Mouse (Mus musculus): ENCODE results near the gene Parva. TPM values are rescaled to one million over a fixed set of nuclear protein-coding genes. Genes with fewer than 3 reads are reported as not detected.

Parva gene
- polyA plus RNA-seq, 1 experiment from 2014 or later = 47.2 TPM

- Histone ChIP-seq H3K9me3 (ENCODE audit: control insufficient read depth, low read length) (no peaks in the 10 kb centered on the region), H3K36me3 (ENCODE audit: control insufficient read depth, insufficient read depth, low read length) (no peaks in the 10 kb centered on the region), H3K9ac (ENCODE audit: low read depth, low read length) (no peak overlapping the region), H3K27ac (ENCODE audit: low read depth, low read length) (no peak overlapping the region), H3K4me3 (ENCODE audit: low read depth, low read length) (no peak overlapping the region), H3K4me2 (replicated peaks; ENCODE audit: low read depth, low read length) (no peak overlapping the region), H3K27me3 (ENCODE audit: control insufficient read depth, insufficient read depth, low read length) (no peaks in the 10 kb centered on the region), H3K4me1 (replicated peaks; ENCODE audit: control insufficient read depth, insufficient read depth, low read length) (peaks cover 3% of the 10 kb centered on the region; the same call in 1 of the 2 replicates)
- ATAC-seq (ENCODE audit: low FRiP score) (no peak), DNase-seq (ENCODE audit: low spot score) (no peak)
- WGBS = 73% methylated on average over 7 of the region's 7 CpGs
Measured at GRCm38 (mm10) chr7:112496921-112497320, 69.6 kb downstream of the Parva start.

- no peaks in the 10 kb centered on the region for H3K27me3 ChIP-seq (ENCODE audit: control insufficient read depth, insufficient read depth, low read length)
- ATAC-seq (ENCODE audit: low FRiP score) = no peak
- H3K4me1 ChIP-seq (replicated peaks; ENCODE audit: control insufficient read depth, insufficient read depth, low read length) = peaks cover 5% of the 10 kb centered on the region
- WGBS = 66% methylated on average over 9 of the region's 9 CpGs
- no peak overlapping the region for H3K4me3 ChIP-seq (ENCODE audit: low read depth, low read length)
- DNase-seq (ENCODE audit: low spot score) = no peak
- H3K4me2 ChIP-seq (replicated peaks; ENCODE audit: low read depth, low read length) = no peak overlapping the region
- no peaks in the 10 kb centered on the region for H3K36me3 ChIP-seq (ENCODE audit: control insufficient read depth, insufficient read depth, low read length)
- H3K9me3 ChIP-seq (ENCODE audit: control insufficient read depth, low read length) = no peaks in the 10 kb centered on the region
- no peak overlapping the region for H3K9ac ChIP-seq (ENCODE audit: low read depth, low read length)
- H3K27ac ChIP-seq (ENCODE audit: low read depth, low read length) = no peak overlapping the region
Measured at GRCm38 (mm10) chr7:112498591-112499301, 71.4 kb downstream of the Parva start.

DNA sequence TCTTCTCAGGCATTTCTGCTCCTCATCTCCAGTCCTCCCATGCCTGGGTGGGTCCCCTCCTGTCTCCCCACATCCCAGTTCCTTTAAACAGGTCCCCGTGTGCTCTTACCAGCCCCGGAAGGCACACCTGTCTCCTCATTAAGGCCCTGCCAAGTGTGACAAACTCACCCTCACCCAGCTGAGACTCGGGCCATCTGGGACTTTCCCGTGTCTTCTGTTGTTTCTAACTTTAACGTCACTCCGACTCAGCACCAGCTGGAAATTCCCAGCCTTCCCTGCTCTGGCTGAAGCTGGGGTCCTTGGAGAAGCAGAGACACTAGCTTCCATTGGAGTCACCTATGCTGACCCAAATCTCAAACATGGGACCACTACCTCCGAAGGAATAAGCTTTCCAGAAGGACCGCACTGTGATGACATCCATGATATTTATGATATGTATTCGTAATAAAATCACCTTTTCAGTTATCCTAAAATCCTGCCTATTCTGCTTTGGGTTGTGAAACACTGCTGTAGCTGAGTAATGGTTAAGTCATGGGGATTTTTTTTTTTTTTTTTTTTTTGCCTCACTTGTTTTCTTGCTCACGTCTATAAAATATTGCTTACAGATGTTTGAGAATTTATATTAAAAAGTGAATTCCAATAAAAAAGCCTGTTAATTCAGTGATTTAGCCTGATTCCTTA, 72.3 kb downstream of the Parva start:
- Histone ChIP-seq H3K9me3 (ENCODE audit: control insufficient read depth, low read length) (no peaks in the 10 kb centered on the region), H3K4me3 (ENCODE audit: low read depth, low read length) (no peak overlapping the region), H3K27me3 (ENCODE audit: control insufficient read depth, insufficient read depth, low read length) (no peaks in the 10 kb centered on the region), H3K4me2 (replicated peaks; ENCODE audit: low read depth, low read length) (no peak overlapping the region), H3K36me3 (ENCODE audit: control insufficient read depth, insufficient read depth, low read length) (no peaks in the 10 kb centered on the region), H3K9ac (ENCODE audit: low read depth, low read length) (no peak overlapping the region), H3K4me1 (replicated peaks; ENCODE audit: control insufficient read depth, insufficient read depth, low read length) (peaks cover 5% of the 10 kb centered on the region), H3K27ac (ENCODE audit: low read depth, low read length) (no peak overlapping the region)
- ATAC-seq (ENCODE audit: low FRiP score) (no peak), DNase-seq (ENCODE audit: low spot score) (peak; percentile 35)
- WGBS = 54% methylated on average over 10 of the region's 10 CpGs

DNA sequence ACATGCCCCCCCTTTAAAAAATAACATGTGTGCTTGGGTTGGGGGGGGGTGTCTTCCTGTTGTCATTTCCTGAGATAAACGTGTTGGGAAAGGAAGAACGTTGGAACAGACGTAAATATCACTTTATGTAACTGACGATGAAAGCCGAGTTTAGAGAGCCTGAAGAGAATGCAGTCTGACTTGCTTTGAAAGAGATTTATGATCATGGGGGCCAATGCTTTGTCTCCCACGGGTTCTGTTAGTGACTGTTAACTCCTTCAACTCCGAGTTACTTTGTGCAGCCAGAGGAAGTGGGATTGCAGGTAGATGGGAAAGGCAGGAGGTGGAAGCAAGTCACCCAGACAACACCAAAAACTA, 72.8 kb downstream of the Parva start:
- no peak for ATAC-seq (ENCODE audit: low FRiP score)
- no peaks in the 10 kb centered on the region for H3K27me3 ChIP-seq (ENCODE audit: control insufficient read depth, insufficient read depth, low read length)
- no peak overlapping the region for H3K4me3 ChIP-seq (ENCODE audit: low read depth, low read length)
- 32% methylated on average over 7 of the region's 7 CpGs for WGBS
- no peaks in the 10 kb centered on the region for H3K9me3 ChIP-seq (ENCODE audit: control insufficient read depth, low read length)
- H3K4me2 ChIP-seq (replicated peaks; ENCODE audit: low read depth, low read length) = no peak overlapping the region
- no peaks in the 10 kb centered on the region for H3K36me3 ChIP-seq (ENCODE audit: control insufficient read depth, insufficient read depth, low read length)
- peaks cover 5% of the 10 kb centered on the region for H3K4me1 ChIP-seq (replicated peaks; ENCODE audit: control insufficient read depth, insufficient read depth, low read length)
- H3K27ac ChIP-seq (ENCODE audit: low read depth, low read length) = no peak overlapping the region
- no peak overlapping the region for H3K9ac ChIP-seq (ENCODE audit: low read depth, low read length)
- DNase-seq (ENCODE audit: low spot score) = peak; percentile 27

DNA sequence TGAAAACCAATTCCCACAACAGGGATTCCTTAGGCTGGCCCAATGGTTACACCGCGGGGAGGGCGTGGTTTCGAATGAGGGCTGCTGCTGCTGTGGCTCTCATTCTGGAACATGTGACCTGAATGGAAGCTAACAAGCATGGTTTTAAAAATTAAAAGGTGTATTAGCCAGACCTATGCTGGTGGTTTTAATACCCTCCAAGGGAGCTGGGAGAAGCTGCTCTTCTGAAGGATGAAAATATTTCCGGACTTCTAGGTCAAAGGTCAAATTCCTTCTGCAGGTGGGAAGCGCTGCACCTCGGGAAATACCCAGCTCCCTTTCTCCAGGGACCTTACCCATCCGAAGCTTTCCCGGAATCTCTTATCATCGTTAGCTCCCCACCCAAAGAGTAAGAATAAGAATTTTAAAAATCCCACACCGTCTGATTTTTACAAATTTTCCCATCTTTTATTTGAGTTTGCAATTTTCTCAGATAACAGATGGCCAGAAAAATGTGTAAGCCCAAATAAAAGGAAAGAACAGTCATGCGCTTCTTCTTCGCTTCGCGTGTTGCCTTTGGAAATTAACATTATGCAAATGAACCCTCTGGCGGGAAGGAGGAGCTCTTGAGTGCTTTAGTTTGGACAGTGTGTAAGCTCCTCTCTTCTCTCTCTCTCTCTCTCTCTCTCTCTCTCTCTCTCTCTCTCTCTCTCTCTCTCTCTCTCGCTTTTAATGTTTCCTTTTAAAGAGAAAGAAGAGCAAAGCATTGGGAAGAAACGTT, 74.9 kb downstream of the Parva start:
- Histone ChIP-seq H3K9me3 (ENCODE audit: control insufficient read depth, low read length) (no peaks in the 10 kb centered on the region), H3K4me2 (replicated peaks; ENCODE audit: low read depth, low read length) (no peak overlapping the region), H3K4me3 (ENCODE audit: low read depth, low read length) (no peak overlapping the region), H3K9ac (ENCODE audit: low read depth, low read length) (no peak overlapping the region), H3K36me3 (ENCODE audit: control insufficient read depth, insufficient read depth, low read length) (no peaks in the 10 kb centered on the region), H3K4me1 (replicated peaks; ENCODE audit: control insufficient read depth, insufficient read depth, low read length) (peaks cover 5% of the 10 kb centered on the region), H3K27ac (ENCODE audit: low read depth, low read length) (no peak overlapping the region), H3K27me3 (ENCODE audit: control insufficient read depth, insufficient read depth, low read length) (no peaks in the 10 kb centered on the region)
- ATAC-seq (ENCODE audit: low FRiP score) = no peak
- WGBS = 33% methylated on average over 17 of the region's 18 CpGs
- DNase-seq (ENCODE audit: low spot score) = no peak

DNA sequence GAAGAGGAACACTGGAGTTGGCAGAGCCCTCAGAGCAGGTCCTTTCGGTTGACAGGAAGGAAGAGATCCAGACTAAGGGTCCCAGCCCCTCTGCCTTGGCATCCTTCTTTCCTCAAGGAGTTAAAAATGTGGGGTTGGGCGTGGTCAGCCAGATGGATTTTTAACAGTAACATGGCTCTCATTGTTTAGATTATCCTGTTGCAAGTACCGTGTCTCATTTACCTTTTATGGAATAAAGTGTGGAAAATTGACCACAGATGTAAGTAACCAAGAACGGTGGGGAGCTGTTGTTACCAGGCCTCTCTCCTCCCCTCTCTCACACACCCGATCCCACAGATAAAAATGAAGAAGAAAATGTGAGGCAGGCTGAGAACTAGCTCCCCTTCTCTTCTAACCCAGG, 75.5 kb downstream of the Parva start:
- no peak overlapping the region for H3K4me3 ChIP-seq (ENCODE audit: low read depth, low read length)
- H3K27ac ChIP-seq (ENCODE audit: low read depth, low read length) = no peak overlapping the region
- WGBS = 38% methylated on average over 5 of the region's 5 CpGs
- ATAC-seq (ENCODE audit: low FRiP score) (peak; percentile 28; the same call in 1 of the 2 replicates), DNase-seq (ENCODE audit: low spot score) (peak; percentile 24)
- H3K4me2 ChIP-seq (replicated peaks; ENCODE audit: low read depth, low read length) = no peak overlapping the region
- no peaks in the 10 kb centered on the region for H3K27me3 ChIP-seq (ENCODE audit: control insufficient read depth, insufficient read depth, low read length)
- H3K9me3 ChIP-seq (ENCODE audit: control insufficient read depth, low read length) = no peaks in the 10 kb centered on the region
- H3K4me1 ChIP-seq (replicated peaks; ENCODE audit: control insufficient read depth, insufficient read depth, low read length) = peaks cover 5% of the 10 kb centered on the region
- H3K9ac ChIP-seq (ENCODE audit: low read depth, low read length) = no peak overlapping the region
- no peaks in the 10 kb centered on the region for H3K36me3 ChIP-seq (ENCODE audit: control insufficient read depth, insufficient read depth, low read length)

GRCm38 (mm10) chr7:112503448-112503847, 76.1 kb downstream of the Parva start:
- Histone ChIP-seq H3K4me3 (ENCODE audit: low read depth, low read length) (no peak overlapping the region), H3K4me2 (replicated peaks; ENCODE audit: low read depth, low read length) (no peak overlapping the region), H3K9ac (ENCODE audit: low read depth, low read length) (no peak overlapping the region), H3K27ac (ENCODE audit: low read depth, low read length) (no peak overlapping the region), H3K27me3 (ENCODE audit: control insufficient read depth, insufficient read depth, low read length) (no peaks in the 10 kb centered on the region), H3K36me3 (ENCODE audit: control insufficient read depth, insufficient read depth, low read length) (no peaks in the 10 kb centered on the region), H3K9me3 (ENCODE audit: control insufficient read depth, low read length) (no peaks in the 10 kb centered on the region), H3K4me1 (replicated peaks; ENCODE audit: control insufficient read depth, insufficient read depth, low read length) (peaks cover 5% of the 10 kb centered on the region)
- no peak for DNase-seq (ENCODE audit: low spot score)
- WGBS = 86% methylated on average over 6 of the region's 6 CpGs
- no peak for ATAC-seq (ENCODE audit: low FRiP score)

DNA sequence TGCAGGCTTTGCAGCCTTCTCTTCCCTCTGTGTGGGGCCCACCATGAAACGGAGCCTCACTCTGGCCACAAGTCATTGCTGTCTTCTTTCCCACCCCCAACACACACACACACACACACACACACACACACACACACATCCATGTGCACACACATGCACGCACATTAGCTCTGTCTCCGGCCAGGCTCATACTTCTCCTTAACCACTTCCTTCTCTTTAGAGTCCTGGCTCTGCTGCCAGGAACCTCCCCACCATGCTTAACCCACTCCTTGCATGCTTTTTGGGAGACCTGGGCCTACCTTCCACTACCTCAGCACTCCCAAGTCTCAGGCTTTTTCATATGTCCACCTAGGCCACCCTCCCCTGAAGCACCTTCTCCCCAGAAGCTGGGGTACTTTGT, 76.6 kb downstream of the Parva start:
- WGBS = 84% methylated on average over 3 of the region's 3 CpGs
- Histone ChIP-seq H3K9ac (ENCODE audit: low read depth, low read length) (no peak overlapping the region), H3K4me3 (ENCODE audit: low read depth, low read length) (no peak overlapping the region), H3K4me1 (replicated peaks; ENCODE audit: control insufficient read depth, insufficient read depth, low read length) (peaks cover 5% of the 10 kb centered on the region), H3K4me2 (replicated peaks; ENCODE audit: low read depth, low read length) (no peak overlapping the region), H3K9me3 (ENCODE audit: control insufficient read depth, low read length) (no peaks in the 10 kb centered on the region), H3K27me3 (ENCODE audit: control insufficient read depth, insufficient read depth, low read length) (no peaks in the 10 kb centered on the region), H3K27ac (ENCODE audit: low read depth, low read length) (no peak overlapping the region), H3K36me3 (ENCODE audit: control insufficient read depth, insufficient read depth, low read length) (no peaks in the 10 kb centered on the region)
- no peak for ATAC-seq (ENCODE audit: low FRiP score)
- no peak for DNase-seq (ENCODE audit: low spot score)
